Mouse (Mus musculus): Measurements from ENCODE around the gene Ints13. TPM values are rescaled to one million over a fixed set of nuclear protein-coding genes. Genes with fewer than 3 reads are reported as not detected.

Gene Ints13
- total and polyA plus RNA-seq, 3 experiments, result 31.9 to 51.9 (median 50.5) TPM

DNA sequence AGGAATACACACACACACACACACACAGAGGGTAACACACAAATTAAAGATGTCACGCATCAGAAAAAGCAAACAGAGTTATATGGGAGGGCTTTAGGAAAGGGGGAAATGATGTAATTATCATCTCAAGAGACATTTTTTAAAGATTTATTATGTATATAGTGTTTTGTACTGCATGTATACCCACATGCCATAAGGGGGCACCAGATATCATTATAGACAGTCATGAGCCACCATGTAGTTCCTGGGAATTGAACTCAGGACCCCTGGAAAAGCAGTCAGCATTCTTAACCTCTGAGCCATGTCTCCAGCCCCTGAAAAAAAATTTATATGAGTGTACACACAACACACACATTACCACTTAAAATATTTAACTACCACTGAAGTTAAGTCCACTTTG lies 33.0 kb downstream of the Ints13 start:
- peaks cover 3 to 28% of the 10 kb centered on the region in 2 experiments for H3K36me3 ChIP-seq (replicated peaks in 1 of 2; ENCODE audit: control insufficient read depth in 1 of 2, insufficient read depth in 1 of 2, low read length in 1 of 2)
- TF ChIP-seq IRF4 (IDR thresholded peaks at IDR 0.05; ENCODE audit: low read depth, low read length), result no peak
- TF ChIP-seq CTCF (conservative IDR thresholded peaks at IDR 0.05 in 1 of 2, IDR thresholded peaks at IDR 0.05 in 1 of 2; ENCODE audit: low read depth in 2 of 2, low read length in 2 of 2), result peak in 1 of 2 experiments; percentile 39; a peak in 2 of 4 replicates
- TF ChIP-seq JUN (IDR thresholded peaks at IDR 0.05; ENCODE audit: insufficient read depth, low read depth, low read length), result no peak
- TF ChIP-seq PAX5 (IDR thresholded peaks at IDR 0.05; ENCODE audit: low read length), result no peak
- TF ChIP-seq E2F4 (IDR thresholded peaks at IDR 0.05; ENCODE audit: insufficient replicate concordance, low read depth, low read length), result no peak
- no peak for TF ChIP-seq ELF1 (IDR thresholded peaks at IDR 0.05; ENCODE audit: low read depth, low read length)
- no peak for TF ChIP-seq MAFK (IDR thresholded peaks at IDR 0.05; ENCODE audit: insufficient replicate concordance, low read length)
- no peak for TF ChIP-seq TBP (conservative IDR thresholded peaks at IDR 0.05; ENCODE audit: low read depth, low read length)
- no peak for TF ChIP-seq MYC (IDR thresholded peaks at IDR 0.05; ENCODE audit: low read depth, low read length)
- no peak for TF ChIP-seq BHLHE40 (IDR thresholded peaks at IDR 0.05; ENCODE audit: low read depth, low read length)
- no peak for TF ChIP-seq NELFE (IDR thresholded peaks at IDR 0.05; ENCODE audit: low read depth, low read length)
- no peak for TF ChIP-seq CHD1 (IDR thresholded peaks at IDR 0.05; ENCODE audit: low read depth, low read length)
- no peak for TF ChIP-seq SMC3 (IDR thresholded peaks at IDR 0.05; ENCODE audit: low read depth, low read length)
- TF ChIP-seq ZC3H11A (IDR thresholded peaks at IDR 0.05; ENCODE audit: low read depth, low read length), result no peak
- TF ChIP-seq RAD21 (IDR thresholded peaks at IDR 0.05; ENCODE audit: low read depth, low read length), result peak; percentile 34
- no peak for TF ChIP-seq UBTF (IDR thresholded peaks at IDR 0.05; ENCODE audit: low read depth, low read length)
- no peaks in the 10 kb centered on the region for H3K4me1 ChIP-seq (ENCODE audit: control insufficient read depth in 1 of 2, insufficient read depth in 2 of 2)
- dilution Hi-C loops (cut with MboI; ENCODE audit: extremely low pct_ligation_motif_present, extremely low pct_unique_long_range_greater_than_20kb, low sequenced_read_pairs), result no loop called here
- H3K9ac ChIP-seq (ENCODE audit: insufficient read depth, low read depth), result no peak overlapping the region
- H3K9me3 ChIP-seq (replicated peaks; ENCODE audit: low read length), result no peaks in the 10 kb centered on the region
- H3K27ac ChIP-seq (ENCODE audit: insufficient read depth, low read depth), result no peak overlapping the region
- in situ Hi-C loops (cut with MboI; ENCODE audit: low pct_ligation_motif_present, low pct_unique_long_range_greater_than_20kb, low sequenced_read_pairs), result no loop called here
- H3K79me2 ChIP-seq (replicated peaks; ENCODE audit: control insufficient read depth, extremely low read depth, insufficient read depth, poor library complexity, severe bottlenecking), result no peaks in the 10 kb centered on the region
- no peak for DNase-seq (ENCODE audit: extremely low read depth)
- H3K27me3 ChIP-seq (replicated peaks), result no peaks in the 10 kb centered on the region
- no peak overlapping the region for H3K4me3 ChIP-seq (replicated peaks in 1 of 3; ENCODE audit: low read depth in 2 of 3, low read length in 2 of 3, poor library complexity in 1 of 3)
- no peak overlapping the region for H3K4me2 ChIP-seq (ENCODE audit: insufficient read depth, low read depth, poor library complexity, severe bottlenecking)

- H3K36me3 ChIP-seq (replicated peaks in 1 of 2; ENCODE audit: control insufficient read depth in 1 of 2, insufficient read depth in 1 of 2, low read length in 1 of 2), result no peaks in the 10 kb centered on the region
- DNase-seq (ENCODE audit: extremely low read depth), result no peak
- no peak overlapping the region for H3K4me3 ChIP-seq (replicated peaks in 1 of 3; ENCODE audit: low read depth in 2 of 3, low read length in 2 of 3, poor library complexity in 1 of 3)
- in situ Hi-C loops (cut with MboI; ENCODE audit: low pct_ligation_motif_present, low pct_unique_long_range_greater_than_20kb, low sequenced_read_pairs) (no loop called here), dilution Hi-C loops (cut with MboI; ENCODE audit: extremely low pct_ligation_motif_present, extremely low pct_unique_long_range_greater_than_20kb, low sequenced_read_pairs) (no loop called here)
- H3K4me2 ChIP-seq (ENCODE audit: insufficient read depth, low read depth, poor library complexity, severe bottlenecking), result no peak overlapping the region
- no peak for TF ChIP-seq MAZ (IDR thresholded peaks at IDR 0.05; ENCODE audit: low read depth, low read length)
- TF ChIP-seq ZMIZ1 (IDR thresholded peaks at IDR 0.05; ENCODE audit: low read depth, low read length), result no peak
- no peak for TF ChIP-seq NRF1 (IDR thresholded peaks at IDR 0.05; ENCODE audit: low read depth, low read length)
- TF ChIP-seq GABPA (IDR thresholded peaks at IDR 0.05; ENCODE audit: insufficient replicate concordance, low read depth, low read length), result no peak
- TF ChIP-seq SIN3A (IDR thresholded peaks at IDR 0.05; ENCODE audit: low read length), result no peak
- no peak for TF ChIP-seq ZC3H11A (IDR thresholded peaks at IDR 0.05; ENCODE audit: low read depth, low read length)
- TF ChIP-seq MAX (IDR thresholded peaks at IDR 0.05; ENCODE audit: low read length), result no peak
- TF ChIP-seq UBTF (IDR thresholded peaks at IDR 0.05; ENCODE audit: low read depth, low read length), result no peak
- TF ChIP-seq ZKSCAN1 (IDR thresholded peaks at IDR 0.05; ENCODE audit: borderline replicate concordance, low read depth, low read length), result no peak
- no peak overlapping the region for H3K27ac ChIP-seq (ENCODE audit: insufficient read depth, low read depth)
- H3K9ac ChIP-seq (ENCODE audit: insufficient read depth, low read depth), result no peak overlapping the region
- peaks cover 2% of the 10 kb centered on the region for H3K9me3 ChIP-seq (replicated peaks; ENCODE audit: low read length)
- peaks cover 9 to 18% of the 10 kb centered on the region in 2 experiments for H3K4me1 ChIP-seq (ENCODE audit: control insufficient read depth in 1 of 2, insufficient read depth in 2 of 2)
- H3K79me2 ChIP-seq (replicated peaks; ENCODE audit: control insufficient read depth, extremely low read depth, insufficient read depth, poor library complexity, severe bottlenecking), result no peaks in the 10 kb centered on the region
- H3K27me3 ChIP-seq (replicated peaks), result no peaks in the 10 kb centered on the region
Measured at GRCm38 (mm10) chr6:146540386-146540785, 37.2 kb downstream of the Ints13 start.

Data from CH12.LX (cell line).